Mouse (Mus musculus): ENCODE data around the gene Gen1. TPM values are rescaled to one million over a fixed set of nuclear protein-coding genes. Genes with fewer than 3 reads are reported as not detected.
A peak's percentile ranks its signal among the peaks of the same experiment; 100 is the strongest.

Gene Gen1
- polyA plus RNA-seq, 1 experiment: 23.9 TPM

GRCm38 (mm10) chr12:11272568-11272967 lies 7.0 kb upstream of the Gen1 start:
- no peaks in the 10 kb centered on the region for H3K4me1 ChIP-seq (ENCODE audit: control insufficient read depth, insufficient read depth, low read length)
- no peaks in the 10 kb centered on the region for H3K9me3 ChIP-seq (replicated peaks; ENCODE audit: control insufficient read depth, insufficient read depth, low read length, poor library complexity, severe bottlenecking)
- H3K27me3 ChIP-seq (ENCODE audit: control insufficient read depth, insufficient read depth, low read length, poor library complexity, severe bottlenecking): no peaks in the 10 kb centered on the region
- H3K27ac ChIP-seq (ENCODE audit: insufficient read depth, low read length): no peak overlapping the region
- H3K9ac ChIP-seq (ENCODE audit: low read depth, poor library complexity, severe bottlenecking): no peak overlapping the region
- no peak for TF ChIP-seq CTCF (IDR thresholded peaks at IDR 0.05; ENCODE audit: low read depth, low read length)
- no peak for TF ChIP-seq POLR2A (IDR thresholded peaks at IDR 0.05; ENCODE audit: insufficient read depth, low read length)
- no peak for TF ChIP-seq EP300 (IDR thresholded peaks at IDR 0.05; ENCODE audit: insufficient read depth, low read depth, low read length)
- no peak overlapping the region for H3K4me3 ChIP-seq (ENCODE audit: low read depth, low read length)
- peaks cover 8% of the 10 kb centered on the region for H3K36me3 ChIP-seq (ENCODE audit: control insufficient read depth, insufficient read depth, low read length, poor library complexity, severe bottlenecking)

- Histone ChIP-seq H3K4me3 (ENCODE audit: low read depth, low read length) (peak overlapping the region; percentile 96), H3K9me3 (replicated peaks; ENCODE audit: control insufficient read depth, insufficient read depth, low read length, poor library complexity, severe bottlenecking) (no peaks in the 10 kb centered on the region), H3K4me1 (ENCODE audit: control insufficient read depth, insufficient read depth, low read length) (no peaks in the 10 kb centered on the region), H3K27me3 (ENCODE audit: control insufficient read depth, insufficient read depth, low read length, poor library complexity, severe bottlenecking) (no peaks in the 10 kb centered on the region), H3K36me3 (ENCODE audit: control insufficient read depth, insufficient read depth, low read length, poor library complexity, severe bottlenecking) (peaks cover 2% of the 10 kb centered on the region; the same call in 1 of the 2 replicates), H3K9ac (ENCODE audit: low read depth, poor library complexity, severe bottlenecking) (peak overlapping the region; percentile 94), H3K27ac (ENCODE audit: insufficient read depth, low read length) (no peak overlapping the region)
- TF ChIP-seq POLR2A (IDR thresholded peaks at IDR 0.05; ENCODE audit: insufficient read depth, low read length): no peak
- no peak for TF ChIP-seq CTCF (IDR thresholded peaks at IDR 0.05; ENCODE audit: low read depth, low read length)
- TF ChIP-seq EP300 (IDR thresholded peaks at IDR 0.05; ENCODE audit: insufficient read depth, low read depth, low read length): no peak
Observed at GRCm38 (mm10) chr12:11267030-11267429, 1.4 kb upstream of the Gen1 start.

GRCm38 (mm10) chr12:11266282-11266985 lies 833 bp upstream of the Gen1 start:
- peaks cover 2% of the 10 kb centered on the region; the same call in 1 of the 2 replicates for H3K36me3 ChIP-seq (ENCODE audit: control insufficient read depth, insufficient read depth, low read length, poor library complexity, severe bottlenecking)
- H3K4me1 ChIP-seq (ENCODE audit: control insufficient read depth, insufficient read depth, low read length): no peaks in the 10 kb centered on the region
- H3K9ac ChIP-seq (ENCODE audit: low read depth, poor library complexity, severe bottlenecking): peak overlapping the region; percentile 94
- no peaks in the 10 kb centered on the region for H3K27me3 ChIP-seq (ENCODE audit: control insufficient read depth, insufficient read depth, low read length, poor library complexity, severe bottlenecking)
- no peaks in the 10 kb centered on the region for H3K9me3 ChIP-seq (replicated peaks; ENCODE audit: control insufficient read depth, insufficient read depth, low read length, poor library complexity, severe bottlenecking)
- 0 out of 2 replicates have a peak overlapping the region, but pooled peaks have one; percentile 14 for H3K27ac ChIP-seq (ENCODE audit: insufficient read depth, low read length)
- no peak for TF ChIP-seq POLR2A (IDR thresholded peaks at IDR 0.05; ENCODE audit: insufficient read depth, low read length)
- TF ChIP-seq CTCF (IDR thresholded peaks at IDR 0.05; ENCODE audit: low read depth, low read length): no peak
- no peak for TF ChIP-seq EP300 (IDR thresholded peaks at IDR 0.05; ENCODE audit: insufficient read depth, low read depth, low read length)
- peak overlapping the region; percentile 96 for H3K4me3 ChIP-seq (ENCODE audit: low read depth, low read length)

- H3K36me3 ChIP-seq (ENCODE audit: control insufficient read depth, insufficient read depth, low read length, poor library complexity, severe bottlenecking): peaks cover 2% of the 10 kb centered on the region; the same call in 1 of the 2 replicates
- TF ChIP-seq EP300 (IDR thresholded peaks at IDR 0.05; ENCODE audit: insufficient read depth, low read depth, low read length) (no peak), CTCF (IDR thresholded peaks at IDR 0.05; ENCODE audit: low read depth, low read length) (no peak), POLR2A (IDR thresholded peaks at IDR 0.05; ENCODE audit: insufficient read depth, low read length) (no peak)
Observed at GRCm38 (mm10) chr12:11264895-11265294, 706 bp downstream of the Gen1 start.

GRCm38 (mm10) chr12:11250322-11250721 lies 15.3 kb downstream of the Gen1 start:
- Histone ChIP-seq H3K36me3 (ENCODE audit: control insufficient read depth, insufficient read depth, low read length, poor library complexity, severe bottlenecking) (peaks cover 18% of the 10 kb centered on the region), H3K9ac (ENCODE audit: low read depth, poor library complexity, severe bottlenecking) (no peak overlapping the region), H3K27ac (ENCODE audit: insufficient read depth, low read length) (no peak overlapping the region), H3K27me3 (ENCODE audit: control insufficient read depth, insufficient read depth, low read length, poor library complexity, severe bottlenecking) (no peaks in the 10 kb centered on the region), H3K4me3 (ENCODE audit: low read depth, low read length) (no peak overlapping the region), H3K4me1 (ENCODE audit: control insufficient read depth, insufficient read depth, low read length) (no peaks in the 10 kb centered on the region), H3K9me3 (replicated peaks; ENCODE audit: control insufficient read depth, insufficient read depth, low read length, poor library complexity, severe bottlenecking) (no peaks in the 10 kb centered on the region)
- TF ChIP-seq POLR2A (IDR thresholded peaks at IDR 0.05; ENCODE audit: insufficient read depth, low read length) (no peak), CTCF (IDR thresholded peaks at IDR 0.05; ENCODE audit: low read depth, low read length) (no peak), EP300 (IDR thresholded peaks at IDR 0.05; ENCODE audit: insufficient read depth, low read depth, low read length) (no peak)

More at GRCm38 (mm10) chr12:11264895-11265294, 706 bp downstream of the Gen1 start:
- H3K9ac ChIP-seq (ENCODE audit: low read depth, poor library complexity, severe bottlenecking): peak overlapping the region; percentile 94
- no peaks in the 10 kb centered on the region for H3K4me1 ChIP-seq (ENCODE audit: control insufficient read depth, insufficient read depth, low read length)
- peak overlapping the region; percentile 85 for H3K27ac ChIP-seq (ENCODE audit: insufficient read depth, low read length)
- peak overlapping the region; percentile 96 for H3K4me3 ChIP-seq (ENCODE audit: low read depth, low read length)
- no peaks in the 10 kb centered on the region for H3K9me3 ChIP-seq (replicated peaks; ENCODE audit: control insufficient read depth, insufficient read depth, low read length, poor library complexity, severe bottlenecking)
- H3K27me3 ChIP-seq (ENCODE audit: control insufficient read depth, insufficient read depth, low read length, poor library complexity, severe bottlenecking): no peaks in the 10 kb centered on the region

- Histone ChIP-seq H3K27ac (ENCODE audit: insufficient read depth, low read length) (no peak overlapping the region), H3K36me3 (ENCODE audit: control insufficient read depth, insufficient read depth, low read length, poor library complexity, severe bottlenecking) (peaks cover 17% of the 10 kb centered on the region), H3K9me3 (replicated peaks; ENCODE audit: control insufficient read depth, insufficient read depth, low read length, poor library complexity, severe bottlenecking) (no peaks in the 10 kb centered on the region), H3K4me1 (ENCODE audit: control insufficient read depth, insufficient read depth, low read length) (no peaks in the 10 kb centered on the region), H3K4me3 (ENCODE audit: low read depth, low read length) (no peak overlapping the region), H3K9ac (ENCODE audit: low read depth, poor library complexity, severe bottlenecking) (no peak overlapping the region), H3K27me3 (ENCODE audit: control insufficient read depth, insufficient read depth, low read length, poor library complexity, severe bottlenecking) (no peaks in the 10 kb centered on the region)
- no peak for TF ChIP-seq POLR2A (IDR thresholded peaks at IDR 0.05; ENCODE audit: insufficient read depth, low read length)
- TF ChIP-seq CTCF (IDR thresholded peaks at IDR 0.05; ENCODE audit: low read depth, low read length): no peak
- TF ChIP-seq EP300 (IDR thresholded peaks at IDR 0.05; ENCODE audit: insufficient read depth, low read depth, low read length): no peak
Observed at GRCm38 (mm10) chr12:11247460-11247859, 18.1 kb downstream of the Gen1 start.

Measured in ES-Bruce4 (cell line).